Mouse (Mus musculus) heart, postnatal 4 days (tissue): Measurements from ENCODE around the gene Il12rb1. TPM values are rescaled to one million over a fixed set of nuclear protein-coding genes. Genes with fewer than 3 reads are reported as not detected.

ENCODE experiments used
- DNase-seq: peaks from one replicate; pipeline ENCODE4 v3.0.0; 2021
- total RNA-seq, 2 experiments: library from RNA; stranded (reverse); gene quantifications; 2 replicates each; pipeline ENCODE4 v1.2.3; 2021

Gene Il12rb1
- total RNA-seq, 2 experiments from 2014 or later = 0.12 TPM; not detected in 1

GRCm38 (mm10) chr8:70833018-70833482, 24.8 kb downstream of the Il12rb1 start:
- peak; percentile 41 for DNase-seq

- peak; percentile 91 for DNase-seq
These were observed 25.3 kb downstream of the Il12rb1 start for GRCm38 (mm10) chr8:70833520-70833919.

- no peak for DNase-seq
These were observed 25.8 kb downstream of the Il12rb1 start for GRCm38 (mm10) chr8:70834071-70834470.

- no peak for DNase-seq
These were observed 28.4 kb downstream of the Il12rb1 start for GRCm38 (mm10) chr8:70836666-70837065.

- DNase-seq = no peak
These were observed 30.6 kb downstream of the Il12rb1 start for GRCm38 (mm10) chr8:70838654-70839407.

- peak; percentile 99 for DNase-seq
These were observed 31.4 kb downstream of the Il12rb1 start, which contains the start of gene Arrdc2 for GRCm38 (mm10) chr8:70839408-70840351. Gene Arrdc2 (minus strand): TSS chr8:70839720.

GRCm38 (mm10) chr8:70840590-70840989, 32.3 kb downstream of the Il12rb1 start:
- no peak for DNase-seq

- DNase-seq = peak; percentile 95
These were observed 33.2 kb downstream of the Il12rb1 start for GRCm38 (mm10) chr8:70841147-70842072.

GRCm38 (mm10) chr8:70842484-70842883, 34.2 kb downstream of the Il12rb1 start:
- no peak for DNase-seq

- no peak for DNase-seq
These were observed 35.0 kb downstream of the Il12rb1 start for GRCm38 (mm10) chr8:70843214-70843773.

GRCm38 (mm10) chr8:70843941-70844340, 35.7 kb downstream of the Il12rb1 start:
- DNase-seq = no peak

GRCm38 (mm10) chr8:70844523-70844922, 36.3 kb downstream of the Il12rb1 start:
- peak; percentile 96 for DNase-seq

GRCm38 (mm10) chr8:70845108-70845507, 36.9 kb downstream of the Il12rb1 start:
- DNase-seq = no peak

- no peak for DNase-seq
These were observed 38.3 kb downstream of the Il12rb1 start for GRCm38 (mm10) chr8:70846371-70847154.

- DNase-seq = no peak
These were observed 41.2 kb downstream of the Il12rb1 start for GRCm38 (mm10) chr8:70849333-70849990.

GRCm38 (mm10) chr8:70850132-70850845, 42.0 kb downstream of the Il12rb1 start:
- no peak for DNase-seq

- DNase-seq = no peak
These were observed 42.7 kb downstream of the Il12rb1 start for GRCm38 (mm10) chr8:70850947-70851346.

GRCm38 (mm10) chr8:70851837-70852236, 43.6 kb downstream of the Il12rb1 start:
- DNase-seq = no peak

- no peak for DNase-seq
These were observed 44.5 kb downstream of the Il12rb1 start for GRCm38 (mm10) chr8:70852595-70853231.
